Mouse (Mus musculus) neural tube, embryonic 13.5 days (tissue): ENCODE results near the gene Tnr. TPM values are rescaled to one million over a fixed set of nuclear protein-coding genes. Genes with fewer than 3 reads are reported as not detected.

Source experiments
- ATAC-seq: fragments of 200-750 bp; cut with Nextera tagmentation; 2 replicates; pipeline ENCODE4 v1.8.0; 2017; ENCODE audit warnings: low read depth, mild to moderate bottlenecking, moderate TSS enrichment, moderate library complexity
- H3K27ac ChIP-seq: fragments of 300-500 bp; sonication (generic); replicated peaks from 2 replicates; pipeline ENCODE4 v1.5.1; 2015; ENCODE audit warnings: moderate library complexity, mild to moderate bottlenecking, inconsistent platforms
- H3K27me3 ChIP-seq: fragments of 300-500 bp; sonication (generic); 2 replicates; pipeline ENCODE4 v1.6.1; 2015; ENCODE audit warnings: mild to moderate bottlenecking, inconsistent platforms
- H3K36me3 ChIP-seq: fragments of 300-500 bp; sonication (generic); 2 replicates; pipeline ENCODE4 v1.6.1; 2015; ENCODE audit warnings: mild to moderate bottlenecking, inconsistent platforms
- H3K4me1 ChIP-seq: fragments of 300-500 bp; sonication (generic); replicated peaks from 2 replicates; pipeline ENCODE4 v1.6.1; 2015; ENCODE audit warnings: inconsistent platforms
- H3K4me2 ChIP-seq: fragments of 300-500 bp; sonication (generic); 2 replicates; pipeline ENCODE4 v1.6.1; 2015; ENCODE audit warnings: inconsistent platforms, mild to moderate bottlenecking, moderate library complexity
- H3K4me3 ChIP-seq: fragments of 300-500 bp; sonication (generic); 2 replicates; pipeline ENCODE4 v1.5.1; 2015; ENCODE audit warnings: mild to moderate bottlenecking, inconsistent platforms
- H3K9ac ChIP-seq: fragments of 300-500 bp; sonication (generic); 2 replicates; pipeline ENCODE4 v1.6.1; 2015; ENCODE audit warnings: moderate library complexity, mild to moderate bottlenecking, inconsistent platforms
- H3K9me3 ChIP-seq: fragments of 300-500 bp; sonication (generic); 2 replicates; pipeline ENCODE4 v1.6.1; 2016; ENCODE audit warnings: inconsistent platforms
- WGBS: fragments of 180-500 bp; shearing (Covaris S2); methylation state at CpG from one replicate; pipeline ENCODE4 v1.1.7; 2015; 5-methylcytosine and 5-hydroxymethylcytosine counted together
- polyA plus RNA-seq: library from polyadenylated mRNA; unstranded; fragments of >200 nt; fragmentation: Nextera tagmentation; extraction: Ambion mirVana; gene quantifications from 2 replicates; pipeline ENCODE4 v1.2.1, GENCODE M21; 2015

Tnr gene
- polyA plus RNA-seq, 1 experiment from 2014 or later, result 2.4 TPM

- no peak for ATAC-seq
- Histone ChIP-seq H3K27ac (no peak overlapping the region), H3K36me3 (no peaks in the 10 kb centered on the region), H3K27me3 (no peaks in the 10 kb centered on the region), H3K4me1 (peaks cover 34% of the 10 kb centered on the region), H3K9ac (no peak overlapping the region), H3K9me3 (no peaks in the 10 kb centered on the region), H3K4me2 (no peak overlapping the region), H3K4me3 (no peak overlapping the region)
- 92% methylated on average over 4 of the region's 4 CpGs for WGBS
These were observed 90.0 kb downstream of the Tnr start for GRCm38 (mm10) chr1:159613561-159613960.

GRCm38 (mm10) chr1:159614062-159614601 is 90.6 kb downstream of the Tnr start:
- no peak; the same call in 1 of the 2 replicates for ATAC-seq
- 0 out of 2 replicates have a peak overlapping the region, but pooled peaks have one; percentile 76 for H3K27ac ChIP-seq
- peaks cover 39% of the 10 kb centered on the region for H3K4me1 ChIP-seq
- H3K9me3 ChIP-seq, result no peaks in the 10 kb centered on the region
- no peak overlapping the region for H3K4me2 ChIP-seq
- H3K9ac ChIP-seq, result no peak overlapping the region
- WGBS, result 77% methylated on average over 6 of the region's 6 CpGs
- no peak overlapping the region for H3K4me3 ChIP-seq
- no peaks in the 10 kb centered on the region for H3K36me3 ChIP-seq
- no peaks in the 10 kb centered on the region for H3K27me3 ChIP-seq

GRCm38 (mm10) chr1:159614644-159615431 is 91.3 kb downstream of the Tnr start:
- Histone ChIP-seq H3K27me3 (no peaks in the 10 kb centered on the region), H3K4me1 (peaks cover 40% of the 10 kb centered on the region), H3K4me2 (peak overlapping the region; percentile 32), H3K9me3 (no peaks in the 10 kb centered on the region), H3K9ac (peak overlapping the region; percentile 39; the same call in 1 of the 2 replicates), H3K36me3 (no peaks in the 10 kb centered on the region), H3K4me3 (no peak overlapping the region), H3K27ac (peak overlapping the region; percentile 76)
- peak; percentile 66 for ATAC-seq
- WGBS, result 32% methylated on average over 16 of the region's 16 CpGs

GRCm38 (mm10) chr1:159615686-159616085 is 92.1 kb downstream of the Tnr start:
- WGBS, result 44% methylated on average over 4 of the region's 4 CpGs
- no peak overlapping the region for H3K9ac ChIP-seq
- H3K9me3 ChIP-seq, result no peaks in the 10 kb centered on the region
- H3K4me1 ChIP-seq, result peaks cover 33% of the 10 kb centered on the region
- no peak for ATAC-seq
- H3K36me3 ChIP-seq, result no peaks in the 10 kb centered on the region
- no peak overlapping the region for H3K27ac ChIP-seq
- H3K4me2 ChIP-seq, result no peak overlapping the region
- no peak overlapping the region for H3K4me3 ChIP-seq
- no peaks in the 10 kb centered on the region for H3K27me3 ChIP-seq

DNA sequence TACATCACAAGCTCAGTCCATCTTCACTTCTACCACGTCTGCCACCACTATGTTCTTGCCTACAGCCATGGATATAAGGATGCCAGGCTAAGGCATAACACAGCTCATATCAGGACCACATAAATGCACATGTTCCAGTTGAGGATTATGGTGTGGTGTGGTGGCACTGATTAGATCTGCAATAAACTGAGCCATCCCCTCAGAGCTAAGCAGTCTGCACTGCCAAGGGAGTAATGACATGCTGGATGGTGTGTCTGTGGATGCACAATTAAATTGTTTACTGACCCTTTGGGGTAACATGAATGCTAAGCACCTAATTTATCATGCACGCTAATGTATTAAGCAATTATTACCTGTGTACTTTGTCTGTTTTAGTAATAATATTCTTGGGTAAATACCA is 95.6 kb downstream of the Tnr start:
- Histone ChIP-seq H3K27me3 (no peaks in the 10 kb centered on the region), H3K9ac (no peak overlapping the region), H3K4me2 (no peak overlapping the region), H3K27ac (no peak overlapping the region; the same call in 1 of the 2 replicates), H3K36me3 (no peaks in the 10 kb centered on the region), H3K4me3 (no peak overlapping the region), H3K9me3 (no peaks in the 10 kb centered on the region), H3K4me1 (peaks cover 25% of the 10 kb centered on the region)
- ATAC-seq, result peak; percentile 68
- 48% methylated on average over 2 of the region's 2 CpGs for WGBS

- ATAC-seq, result no peak
- H3K4me2 ChIP-seq, result no peak overlapping the region
- H3K9ac ChIP-seq, result no peak overlapping the region
- no peak overlapping the region for H3K27ac ChIP-seq
- no peaks in the 10 kb centered on the region for H3K27me3 ChIP-seq
- H3K36me3 ChIP-seq, result no peaks in the 10 kb centered on the region
- no peaks in the 10 kb centered on the region for H3K9me3 ChIP-seq
- H3K4me3 ChIP-seq, result no peak overlapping the region
- 71% methylated on average over 1 of the region's 1 CpGs for WGBS
- peaks cover 6% of the 10 kb centered on the region for H3K4me1 ChIP-seq
These were observed 97.8 kb downstream of the Tnr start for GRCm38 (mm10) chr1:159621321-159621720.

DNA sequence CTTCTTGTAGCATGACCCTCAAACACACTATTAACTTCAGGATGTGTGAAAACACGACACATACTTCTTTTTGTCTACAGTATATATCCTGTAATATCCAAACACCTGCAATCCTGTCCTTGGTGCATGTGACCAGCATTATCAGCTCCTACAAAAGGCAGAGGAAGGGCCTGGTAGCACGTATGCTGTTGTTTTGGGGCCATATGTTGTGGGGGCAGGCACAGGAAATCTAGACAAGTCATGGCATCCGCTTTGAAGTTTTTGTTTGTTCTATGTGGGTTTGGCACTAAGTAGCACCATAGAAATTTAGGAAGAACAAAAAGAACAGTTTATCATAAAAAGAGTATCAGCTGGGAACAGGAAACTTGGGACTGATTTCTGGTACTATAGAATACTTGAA is 105.5 kb downstream of the Tnr start:
- H3K4me3 ChIP-seq, result no peak overlapping the region
- ATAC-seq, result no peak
- no peaks in the 10 kb centered on the region for H3K27me3 ChIP-seq
- no peak overlapping the region for H3K27ac ChIP-seq
- no peaks in the 10 kb centered on the region for H3K36me3 ChIP-seq
- WGBS, result 83% methylated on average over 3 of the region's 3 CpGs
- no peak overlapping the region for H3K9ac ChIP-seq
- H3K4me2 ChIP-seq, result no peak overlapping the region
- peaks cover 7% of the 10 kb centered on the region for H3K4me1 ChIP-seq
- no peaks in the 10 kb centered on the region for H3K9me3 ChIP-seq

DNA sequence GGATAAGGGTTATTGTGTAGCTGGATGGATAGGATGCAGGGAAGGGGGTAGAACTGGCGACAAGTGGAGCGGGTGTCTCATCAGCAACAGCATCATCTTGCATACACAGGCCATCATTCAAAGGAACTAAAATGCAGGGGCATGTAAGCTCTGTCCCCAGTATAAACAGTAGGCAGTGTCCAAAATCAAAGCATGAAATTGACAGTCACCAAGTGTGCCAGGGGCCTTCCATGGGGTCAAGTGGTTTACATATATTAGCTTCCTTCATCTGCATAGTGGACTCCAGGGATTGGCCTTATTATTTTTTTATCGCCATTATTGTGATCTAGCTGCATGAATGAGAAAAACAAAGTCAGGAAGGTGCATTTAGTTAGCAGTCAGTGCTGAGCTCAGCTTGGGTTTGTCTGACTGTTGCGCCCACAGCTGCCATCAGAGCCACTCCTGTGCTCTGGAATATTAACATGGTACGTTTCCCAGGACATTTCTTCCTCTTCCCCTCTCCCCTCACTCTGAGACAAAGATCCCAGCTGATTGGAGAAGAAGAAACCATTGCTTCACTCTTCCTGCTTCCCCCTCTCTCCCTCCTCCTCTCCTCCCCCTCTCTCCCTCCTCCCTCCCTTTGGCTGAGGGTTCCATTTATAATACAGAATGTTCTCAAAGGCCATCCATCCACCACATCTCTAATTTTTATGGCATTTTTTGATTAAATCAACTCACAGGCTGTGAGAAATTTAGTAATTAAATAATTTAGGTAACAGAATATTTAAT is 106.4 kb downstream of the Tnr start:
- Histone ChIP-seq H3K9me3 (no peaks in the 10 kb centered on the region), H3K4me3 (no peak overlapping the region), H3K4me2 (no peak overlapping the region), H3K4me1 (peaks cover 7% of the 10 kb centered on the region), H3K9ac (no peak overlapping the region), H3K27me3 (no peaks in the 10 kb centered on the region), H3K27ac (no peak overlapping the region), H3K36me3 (no peaks in the 10 kb centered on the region)
- 57% methylated on average over 5 of the region's 5 CpGs for WGBS
- peak; percentile 43; the same call in 1 of the 2 replicates for ATAC-seq

DNA sequence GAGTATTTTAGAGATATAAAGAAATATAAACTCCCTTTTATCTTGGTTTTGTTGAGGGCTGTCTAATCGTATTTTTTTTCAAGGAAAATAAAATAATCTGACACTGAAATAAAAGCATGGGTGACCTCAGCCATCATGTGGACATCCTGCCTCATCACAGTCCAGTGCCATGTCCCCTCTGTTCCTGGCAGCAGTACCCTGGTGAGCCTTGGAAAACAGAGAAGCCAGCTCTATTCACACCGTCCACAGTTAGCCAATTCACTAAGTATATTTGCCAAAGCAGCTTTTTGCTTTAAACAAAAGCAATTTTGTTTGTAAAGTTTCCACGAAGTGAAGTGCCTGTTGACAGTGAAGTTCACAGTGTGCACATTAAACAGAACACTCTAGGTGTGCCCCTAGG is 109.0 kb downstream of the Tnr start:
- H3K4me1 ChIP-seq, result peaks cover 7% of the 10 kb centered on the region
- H3K27me3 ChIP-seq, result no peaks in the 10 kb centered on the region
- ATAC-seq, result no peak
- H3K9ac ChIP-seq, result no peak overlapping the region
- WGBS, result 76% methylated on average over 3 of the region's 3 CpGs
- no peaks in the 10 kb centered on the region for H3K36me3 ChIP-seq
- H3K4me3 ChIP-seq, result no peak overlapping the region
- no peak overlapping the region for H3K27ac ChIP-seq
- H3K9me3 ChIP-seq, result no peaks in the 10 kb centered on the region
- no peak overlapping the region for H3K4me2 ChIP-seq

DNA sequence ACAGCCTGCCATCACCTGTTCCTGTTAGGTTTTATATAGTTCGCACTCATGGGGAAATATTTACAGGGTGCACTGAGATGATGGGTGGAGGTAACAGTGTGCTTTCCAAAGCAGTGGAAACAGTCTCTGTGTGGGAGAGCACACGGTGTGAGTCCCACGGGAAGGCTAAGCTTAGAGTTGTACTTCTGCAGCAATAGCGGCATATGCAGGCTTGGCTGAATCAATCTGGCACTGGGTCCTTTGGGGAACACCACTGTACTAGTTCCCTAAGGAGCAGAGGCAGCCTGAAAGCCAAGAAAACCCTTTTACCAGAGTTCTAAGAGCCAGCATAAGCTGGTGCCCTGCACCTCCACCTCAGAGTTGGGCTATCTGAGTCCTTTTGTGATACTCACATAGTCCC is 115.8 kb downstream of the Tnr start:
- Histone ChIP-seq H3K4me2 (no peak overlapping the region), H3K36me3 (no peaks in the 10 kb centered on the region), H3K27me3 (no peaks in the 10 kb centered on the region), H3K9ac (no peak overlapping the region), H3K4me3 (no peak overlapping the region), H3K9me3 (no peaks in the 10 kb centered on the region), H3K27ac (no peak overlapping the region), H3K4me1 (no peaks in the 10 kb centered on the region)
- no peak for ATAC-seq
- WGBS, result 91% methylated on average over 4 of the region's 4 CpGs

DNA sequence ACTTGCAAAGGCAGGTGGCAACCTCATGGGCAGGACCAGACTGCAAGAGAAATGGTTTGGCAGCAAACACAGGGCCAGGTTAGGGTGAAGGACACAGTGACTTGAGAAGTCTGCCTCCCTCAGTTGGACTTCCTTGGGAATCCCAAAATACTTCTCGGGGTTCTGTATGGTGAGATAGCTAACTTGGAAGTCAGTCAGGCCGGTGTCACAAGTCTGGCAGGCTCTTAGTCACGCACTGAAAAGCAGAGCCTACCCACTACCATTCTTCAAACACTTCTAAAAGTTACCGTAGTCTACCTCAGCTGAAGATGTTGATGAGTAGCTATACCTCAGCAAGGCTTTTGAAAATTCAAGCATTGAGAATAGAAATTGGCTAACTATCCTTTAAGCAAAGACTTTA is 122.2 kb downstream of the Tnr start:
- no peak overlapping the region for H3K4me2 ChIP-seq
- 92% methylated on average over 4 of the region's 4 CpGs for whole genome bisulfite sequencing
- H3K36me3 ChIP-seq, result no peaks in the 10 kb centered on the region
- H3K9ac ChIP-seq, result no peak overlapping the region
- H3K4me1 ChIP-seq, result peaks cover 7% of the 10 kb centered on the region; the same call in 1 of the 2 replicates
- no peak overlapping the region for H3K27ac ChIP-seq
- H3K4me3 ChIP-seq, result no peak overlapping the region
- ATAC-seq, result no peak
- no peaks in the 10 kb centered on the region for H3K27me3 ChIP-seq
- no peaks in the 10 kb centered on the region for H3K9me3 ChIP-seq

- no peak overlapping the region for H3K4me2 ChIP-seq
- no peak for ATAC-seq
- H3K27me3 ChIP-seq, result no peaks in the 10 kb centered on the region
- 27% methylated on average over 4 of the region's 4 CpGs for WGBS
- no peaks in the 10 kb centered on the region for H3K9me3 ChIP-seq
- peaks cover 7% of the 10 kb centered on the region; the same call in 1 of the 2 replicates for H3K4me1 ChIP-seq
- no peaks in the 10 kb centered on the region for H3K36me3 ChIP-seq
- H3K4me3 ChIP-seq, result no peak overlapping the region
- no peak overlapping the region for H3K27ac ChIP-seq
- no peak overlapping the region for H3K9ac ChIP-seq
These were observed 126.9 kb downstream of the Tnr start for GRCm38 (mm10) chr1:159650486-159650885.
